Mouse (Mus musculus) cerebellum, adult 2 months (tissue): ENCODE data around the gene Dnajb13. TPM values are rescaled to one million over a fixed set of nuclear protein-coding genes. Genes with fewer than 3 reads are reported as not detected.
A peak's percentile ranks its signal among the peaks of the same experiment; 100 is the strongest.

Experiments
- DNase-seq, 2 experiments: peaks; one replicate each; pipeline ENCODE4 v3.0.0; 2021
- H3K27ac ChIP-seq: fragments of 200-500 bp; 2 replicates; pipeline ENCODE4 v1.5.1; 2012; ENCODE audit warnings: low read length, control low read depth, inconsistent platforms; ENCODE audit not compliant: insufficient read depth
- H3K27me3 ChIP-seq: fragments of 200-500 bp; 2 replicates; pipeline ENCODE4 v1.6.1; 2012; ENCODE audit warnings: inconsistent platforms, mild to moderate bottlenecking, low read length, moderate library complexity; ENCODE audit not compliant: control insufficient read depth, insufficient read depth
- H3K4me1 ChIP-seq: fragments of 200-500 bp; 2 replicates; pipeline ENCODE4 v1.6.1; 2011; ENCODE audit warnings: low read length; ENCODE audit not compliant: control insufficient read depth, insufficient read depth
- H3K4me3 ChIP-seq: fragments of 200-500 bp; replicated peaks from 2 replicates; pipeline ENCODE3; 2011; ENCODE audit warnings: mild to moderate bottlenecking, low read depth, low read length, control low read depth; ENCODE audit not compliant: insufficient read depth
- CTCF ChIP-seq: fragments of 200-500 bp; IDR thresholded peaks from 2 replicates; pipeline ENCODE4 v1.5.1; 2011; ENCODE audit warnings: low read depth, mild to moderate bottlenecking, control low read depth, low read length, moderate library complexity, borderline replicate concordance; ENCODE audit not compliant: insufficient read depth
- POLR2A ChIP-seq: fragments of 200-500 bp; IDR thresholded peaks from 2 replicates; pipeline ENCODE4 v1.6.1; 2011; ENCODE audit warnings: low read length, control low read depth, borderline replicate concordance; ENCODE audit not compliant: insufficient read depth
- WGBS: fragments of 180-500 bp; shearing (Covaris S2); methylation state at CpG from one replicate; pipeline ENCODE4 v1.1.7; 2018; 5-methylcytosine and 5-hydroxymethylcytosine counted together
- polyA plus RNA-seq: library from polyadenylated mRNA; depleted of rRNA; stranded (reverse); fragments of >200 nt; gene quantifications from 2 replicates; pipeline ENCODE4 v1.2.3, GENCODE M21; 2012

The Dnajb13 gene
- polyA plus RNA-seq, 1 experiment: 1.2 TPM

GRCm38 (mm10) chr7:100547631-100548030 is 32.9 kb upstream of the Dnajb13 start:
- no peak overlapping the region for H3K27ac ChIP-seq
- peaks cover 9% of the 10 kb centered on the region for H3K4me1 ChIP-seq
- no peak overlapping the region for H3K4me3 ChIP-seq
- WGBS: 82% methylated on average over 4 of the region's 4 CpGs
- no peaks in the 10 kb centered on the region; the same call in 1 of the 2 replicates for H3K27me3 ChIP-seq
- TF ChIP-seq POLR2A (no peak), CTCF (no peak)
- no peak for DNase-seq

GRCm38 (mm10) chr7:100544437-100544836 is 29.7 kb upstream of the Dnajb13 start:
- no peaks in the 10 kb centered on the region for H3K4me1 ChIP-seq
- TF ChIP-seq POLR2A (no peak), CTCF (no peak)
- H3K4me3 ChIP-seq: no peak overlapping the region
- no peak overlapping the region for H3K27ac ChIP-seq
- whole genome bisulfite sequencing: 74% methylated on average over 1 of the region's 1 CpGs
- H3K27me3 ChIP-seq: no peaks in the 10 kb centered on the region
- no peak for DNase-seq

- WGBS: 93% methylated on average over 9 of the region's 9 CpGs
- H3K4me3 ChIP-seq: no peak overlapping the region
- no peaks in the 10 kb centered on the region for H3K27me3 ChIP-seq
- TF ChIP-seq CTCF (no peak), POLR2A (no peak)
- H3K27ac ChIP-seq: no peak overlapping the region
- no peaks in the 10 kb centered on the region; the same call in 1 of the 2 replicates for H3K4me1 ChIP-seq
- DNase-seq: no peak
Observed at GRCm38 (mm10) chr7:100539516-100539915, 24.8 kb upstream of the Dnajb13 start.

GRCm38 (mm10) chr7:100537519-100537902 is 22.8 kb upstream of the Dnajb13 start:
- Histone ChIP-seq H3K4me1 (no peaks in the 10 kb centered on the region; the same call in 1 of the 2 replicates), H3K27me3 (no peaks in the 10 kb centered on the region), H3K4me3 (peak overlapping the region; percentile 77), H3K27ac (no peak overlapping the region)
- DNase-seq: no peak
- WGBS: 35% methylated on average over 7 of the region's 7 CpGs
- TF ChIP-seq CTCF (no peak), POLR2A (no peak)

- Histone ChIP-seq H3K4me1 (no peaks in the 10 kb centered on the region; the same call in 1 of the 2 replicates), H3K4me3 (peak within 1 kb of the TSS; percentile 77), H3K27ac (peak within 1 kb of the TSS; percentile 50), H3K27me3 (no peaks in the 10 kb centered on the region)
- under 1% methylated on average over 33 of the region's 33 CpGs for WGBS
- peak; percentile 90 to 93 for DNase-seq
- TF ChIP-seq CTCF (no peak), POLR2A (peak; percentile 68; the same call in 1 of the 2 replicates)
Observed at GRCm38 (mm10) chr7:100536804-100537518, 22.2 kb upstream of the Dnajb13 start, which contains the start of gene Coa4. TSS of gene Coa4 (plus strand) at chr7:100537071.

- no peak for TF ChIP-seq POLR2A
- TF ChIP-seq CTCF: no peak
- Histone ChIP-seq H3K4me1 (no peaks in the 10 kb centered on the region; the same call in 1 of the 2 replicates), H3K27me3 (no peaks in the 10 kb centered on the region), H3K27ac (no peak overlapping the region), H3K4me3 (no peak overlapping the region)
- WGBS: 73% methylated on average over 2 of the region's 2 CpGs
- DNase-seq: no peak
Observed at GRCm38 (mm10) chr7:100535831-100536230, 21.1 kb upstream of the Dnajb13 start.

- Histone ChIP-seq H3K27me3 (no peaks in the 10 kb centered on the region), H3K4me3 (no peak overlapping the region), H3K27ac (no peak overlapping the region), H3K4me1 (no peaks in the 10 kb centered on the region; the same call in 1 of the 2 replicates)
- DNase-seq: no peak
- 73% methylated on average over 3 of the region's 3 CpGs for WGBS
- TF ChIP-seq POLR2A (no peak), CTCF (no peak)
Observed at GRCm38 (mm10) chr7:100534216-100534615, 19.5 kb upstream of the Dnajb13 start.

GRCm38 (mm10) chr7:100533503-100533902 is 18.7 kb upstream of the Dnajb13 start:
- Histone ChIP-seq H3K4me1 (no peaks in the 10 kb centered on the region; the same call in 1 of the 2 replicates), H3K4me3 (no peak overlapping the region), H3K27me3 (no peaks in the 10 kb centered on the region), H3K27ac (no peak overlapping the region)
- no peak for DNase-seq
- 74% methylated on average over 2 of the region's 2 CpGs for WGBS
- no peak for TF ChIP-seq CTCF
